Mouse (Mus musculus) lung, embryonic 15.5 days (tissue): ENCODE results near the gene Pclo. TPM values are rescaled to one million over a fixed set of nuclear protein-coding genes. Genes with fewer than 3 reads are reported as not detected.
"Not testable (repeated sequence)": the region's sequence is repeated elsewhere in the genome, so short reads cannot be mapped to it uniquely, and the experiment has no call there.

Experiments
- ATAC-seq: fragments of 200-750 bp; cut with Nextera tagmentation; 2 replicates; pipeline ENCODE4 v1.8.0; 2017; ENCODE audit warnings: moderate number of reproducible peaks, borderline replicate concordance; ENCODE audit not compliant: low FRiP score, low TSS enrichment; ENCODE audit errors: extremely low read depth
- H3K27ac ChIP-seq: fragments of 300-500 bp; sonication (generic); 2 replicates; pipeline ENCODE4 v1.5.1; 2015; ENCODE audit warnings: moderate library complexity, mild to moderate bottlenecking, inconsistent platforms
- H3K27me3 ChIP-seq: fragments of 300-500 bp; sonication (generic); 2 replicates; pipeline ENCODE4 v1.6.1; 2015; ENCODE audit warnings: inconsistent platforms
- H3K36me3 ChIP-seq: fragments of 300-500 bp; sonication (generic); 2 replicates; pipeline ENCODE4 v1.6.1; 2015; ENCODE audit warnings: inconsistent platforms
- H3K4me1 ChIP-seq: fragments of 300-500 bp; sonication (generic); 2 replicates; pipeline ENCODE4 v1.6.1; 2015; ENCODE audit warnings: inconsistent platforms
- H3K4me2 ChIP-seq: fragments of 300-500 bp; sonication (generic); 2 replicates; pipeline ENCODE4 v1.6.1; 2015; ENCODE audit warnings: inconsistent platforms, mild to moderate bottlenecking, moderate library complexity
- H3K4me3 ChIP-seq: fragments of 300-500 bp; sonication (generic); 2 replicates; pipeline ENCODE4 v1.5.1; 2015; ENCODE audit warnings: mild to moderate bottlenecking, inconsistent platforms
- H3K9ac ChIP-seq: fragments of 300-500 bp; sonication (generic); 2 replicates; pipeline ENCODE4 v1.6.1; 2015; ENCODE audit warnings: inconsistent platforms
- H3K9me3 ChIP-seq: fragments of 300-500 bp; sonication (generic); 2 replicates; pipeline ENCODE4 v1.6.1; 2016; ENCODE audit warnings: inconsistent platforms
- WGBS: fragments of 180-500 bp; shearing (Covaris S2); methylation state at CpG from one replicate; pipeline ENCODE4 v1.1.7; 2015; 5-methylcytosine and 5-hydroxymethylcytosine counted together
- polyA plus RNA-seq: library from polyadenylated mRNA; unstranded; fragments of >200 nt; fragmentation: Nextera tagmentation; extraction: Ambion mirVana; gene quantifications from 2 replicates; pipeline ENCODE4 v1.2.1, GENCODE M21; 2015

Pclo gene
- polyA plus RNA-seq, 1 experiment from 2014 or later, result 0.50 TPM

GRCm38 (mm10) chr5:14834155-14834991 is 319.7 kb downstream of the Pclo start:
- no peak overlapping the region for H3K9ac ChIP-seq
- no peaks in the 10 kb centered on the region for H3K36me3 ChIP-seq
- no peaks in the 10 kb centered on the region for H3K9me3 ChIP-seq
- H3K4me3 ChIP-seq, result no peak overlapping the region
- 58% methylated on average over 4 of the region's 4 CpGs for WGBS
- H3K27ac ChIP-seq, result 0 out of 2 replicates have a peak overlapping the region, but pooled peaks have one; percentile 19
- peak; percentile 74; the same call in 1 of the 2 replicates for ATAC-seq
- no peaks in the 10 kb centered on the region for H3K4me1 ChIP-seq
- H3K4me2 ChIP-seq, result no peak overlapping the region
- no peaks in the 10 kb centered on the region for H3K27me3 ChIP-seq

DNA sequence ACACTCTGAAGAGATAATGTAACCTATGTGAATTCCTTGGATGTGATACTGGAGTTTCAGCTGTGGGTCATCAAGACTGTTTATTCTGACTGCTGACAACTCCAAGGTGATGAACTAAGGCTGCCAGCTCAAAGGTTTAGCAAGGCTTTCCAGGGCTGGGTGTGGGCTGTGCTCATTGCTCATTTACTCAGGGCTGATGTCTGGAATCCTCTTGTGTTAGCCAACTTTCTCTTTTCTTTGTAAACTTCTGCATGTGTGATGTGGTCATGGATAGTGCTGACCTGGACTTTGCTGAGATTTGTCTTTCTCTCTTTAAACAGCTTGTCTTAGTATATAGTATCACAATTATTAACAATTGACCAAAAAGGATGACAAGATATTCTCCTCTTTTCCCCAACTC is 338.9 kb downstream of the Pclo start:
- no peaks in the 10 kb centered on the region for H3K9me3 ChIP-seq
- no peaks in the 10 kb centered on the region for H3K36me3 ChIP-seq
- H3K4me2 ChIP-seq, result no peak overlapping the region
- H3K4me1 ChIP-seq, result no peaks in the 10 kb centered on the region
- no peak overlapping the region for H3K4me3 ChIP-seq
- H3K27ac ChIP-seq, result no peak overlapping the region
- ATAC-seq, result no peak
- H3K9ac ChIP-seq, result no peak overlapping the region
- no peaks in the 10 kb centered on the region for H3K27me3 ChIP-seq

DNA sequence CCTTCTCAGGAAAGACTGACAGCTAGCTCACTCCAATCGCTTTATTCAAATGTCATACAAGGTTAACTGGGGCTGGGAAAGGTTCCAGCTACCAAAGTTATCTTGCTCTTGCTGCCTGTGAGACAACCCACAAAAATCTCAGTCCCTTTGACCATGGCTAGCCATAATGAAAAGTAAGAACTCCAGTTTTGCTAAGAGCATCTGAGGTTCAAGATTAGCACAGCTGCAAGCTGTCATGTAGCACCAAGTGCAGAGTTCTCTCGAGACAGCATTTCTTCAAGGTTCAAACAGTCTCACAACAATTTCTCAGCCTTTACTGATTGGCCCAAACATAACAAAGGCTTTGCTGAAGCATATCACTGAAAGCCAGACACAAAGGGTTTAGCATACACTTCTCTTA is 370.6 kb downstream of the Pclo start:
- H3K27ac ChIP-seq, H3K4me1 ChIP-seq, H3K27me3 ChIP-seq, H3K4me3 ChIP-seq, H3K4me2 ChIP-seq, H3K9me3 ChIP-seq, H3K36me3 ChIP-seq, H3K9ac ChIP-seq: not testable (repeated sequence)
- 20% methylated on average over 2 of the region's 2 CpGs for WGBS
- peak; percentile 79; the same call in 1 of the 2 replicates for ATAC-seq

- WGBS, result 51% methylated on average over 3 of the region's 3 CpGs
- no peak overlapping the region for H3K4me3 ChIP-seq
- ATAC-seq, result no peak
- no peak overlapping the region for H3K4me2 ChIP-seq
- no peak overlapping the region for H3K9ac ChIP-seq
- H3K36me3 ChIP-seq, result no peaks in the 10 kb centered on the region
- H3K27me3 ChIP-seq, result no peaks in the 10 kb centered on the region
- H3K4me1 ChIP-seq, result no peaks in the 10 kb centered on the region
- H3K9me3 ChIP-seq, result no peaks in the 10 kb centered on the region
- no peak overlapping the region for H3K27ac ChIP-seq
Observed at GRCm38 (mm10) chr5:14892242-14892641, 377.5 kb downstream of the Pclo start.

GRCm38 (mm10) chr5:14903539-14903938 is 388.8 kb downstream of the Pclo start:
- not testable (repeated sequence) for H3K27ac ChIP-seq, H3K4me1 ChIP-seq, H3K36me3 ChIP-seq, H3K27me3 ChIP-seq, H3K4me2 ChIP-seq, H3K4me3 ChIP-seq, H3K9me3 ChIP-seq, H3K9ac ChIP-seq, ATAC-seq
- WGBS, result 17% methylated on average over 3 of the region's 3 CpGs
